Mouse (Mus musculus) R1 (cell line): ENCODE data around the gene Phip.

ENCODE experiments used
- DNase-seq: peaks from one replicate; pipeline ENCODE4 v3.0.0-alpha.2; 2018; ENCODE audit warnings: low read depth, low spot score

Phip gene

GRCm38 (mm10) chr9:82877078-82877477 is 98.2 kb downstream of the Phip start:
- no peak for DNase-seq

GRCm38 (mm10) chr9:82867698-82868097 is 107.6 kb downstream of the Phip start:
- DNase-seq = no peak

DNA sequence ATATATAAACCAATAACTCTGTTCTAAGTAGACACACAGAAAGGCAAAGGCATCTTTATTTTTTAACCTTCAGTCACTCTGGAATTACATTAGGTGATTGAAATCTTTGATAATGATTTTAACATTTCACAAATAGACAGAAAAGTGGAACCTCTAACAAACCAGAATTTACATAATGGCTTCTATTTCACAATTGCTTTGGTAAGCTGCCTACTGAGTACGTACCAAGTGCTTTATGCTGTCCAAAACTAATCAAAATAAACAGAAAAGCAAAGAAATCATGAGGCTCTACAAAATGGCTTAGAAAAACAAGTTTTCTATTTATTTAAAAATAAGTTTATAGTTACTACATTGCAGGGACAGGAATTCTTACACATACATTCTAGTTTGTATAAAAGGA is 109.2 kb downstream of the Phip start:
- no peak for DNase-seq

DNA sequence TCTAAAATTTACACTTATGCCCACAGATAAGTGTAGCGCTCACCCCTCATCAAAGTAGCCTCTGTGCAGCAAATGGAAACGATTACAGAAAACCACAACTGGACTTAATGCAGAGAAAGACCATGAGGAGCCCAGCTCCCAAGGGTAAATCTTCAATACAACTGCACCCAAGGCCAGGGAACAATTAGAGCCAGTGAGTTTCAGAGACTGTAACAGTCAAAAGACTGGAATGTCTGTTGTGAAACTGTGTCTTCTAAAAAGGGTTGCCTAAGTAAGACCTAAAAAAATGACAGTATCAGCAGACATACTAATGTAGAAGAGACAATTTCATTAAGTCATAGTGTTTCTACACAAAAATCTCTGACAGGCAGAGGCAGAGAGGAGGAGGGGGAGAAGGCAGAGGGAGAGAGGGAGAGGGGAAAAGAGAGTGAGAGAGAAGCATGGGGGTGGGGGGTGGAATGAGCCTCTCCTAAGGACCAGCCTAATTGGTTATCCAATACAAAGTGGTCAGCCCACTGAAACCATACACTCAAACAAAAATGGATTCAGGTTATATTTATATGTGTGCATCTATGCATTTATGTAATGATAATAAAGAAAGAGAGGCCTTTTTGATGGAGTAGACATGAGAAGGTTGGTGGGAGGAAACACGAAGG is 113.4 kb downstream of the Phip start:
- no peak for DNase-seq

DNA sequence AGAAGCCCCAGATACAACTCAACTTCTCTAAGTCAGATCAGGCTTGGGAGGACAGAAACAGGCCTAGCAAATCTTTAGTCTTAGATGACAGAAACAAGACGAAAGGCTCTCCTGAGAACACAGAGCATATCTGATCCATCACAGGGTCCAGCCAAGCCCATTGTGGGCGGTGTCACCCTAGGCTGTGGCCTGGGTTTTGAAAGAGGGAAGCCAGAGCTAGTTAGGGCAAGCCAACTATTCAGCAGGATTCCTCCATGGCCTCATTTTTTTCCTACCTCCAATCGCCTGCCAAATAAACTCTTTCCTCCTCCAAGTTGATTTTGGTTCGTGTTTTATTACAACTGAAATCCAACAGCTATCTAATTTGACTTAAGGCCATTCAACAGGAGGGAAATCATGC is 114.0 kb downstream of the Phip start:
- no peak for DNase-seq

DNA sequence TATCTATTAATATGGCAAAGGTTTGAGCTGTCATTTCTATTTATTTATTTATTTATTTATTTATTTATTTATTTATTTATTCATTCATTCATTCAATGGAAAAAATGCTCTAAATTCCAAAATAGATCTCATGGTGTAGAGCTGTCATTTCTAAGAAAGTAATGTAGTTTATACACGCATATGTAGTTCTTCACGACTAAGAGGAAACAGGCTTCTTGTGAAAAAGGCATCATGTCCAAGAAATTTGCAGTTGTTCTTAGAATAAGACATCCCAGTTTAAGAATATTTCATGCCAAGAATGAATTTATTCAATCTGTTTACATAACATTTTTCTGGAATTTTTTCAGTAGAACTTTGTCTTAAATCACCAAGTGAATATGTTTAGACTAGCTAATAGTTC is 114.5 kb downstream of the Phip start:
- DNase-seq = no peak

GRCm38 (mm10) chr9:82856241-82856640 is 119.1 kb downstream of the Phip start:
- DNase-seq = no peak

DNA sequence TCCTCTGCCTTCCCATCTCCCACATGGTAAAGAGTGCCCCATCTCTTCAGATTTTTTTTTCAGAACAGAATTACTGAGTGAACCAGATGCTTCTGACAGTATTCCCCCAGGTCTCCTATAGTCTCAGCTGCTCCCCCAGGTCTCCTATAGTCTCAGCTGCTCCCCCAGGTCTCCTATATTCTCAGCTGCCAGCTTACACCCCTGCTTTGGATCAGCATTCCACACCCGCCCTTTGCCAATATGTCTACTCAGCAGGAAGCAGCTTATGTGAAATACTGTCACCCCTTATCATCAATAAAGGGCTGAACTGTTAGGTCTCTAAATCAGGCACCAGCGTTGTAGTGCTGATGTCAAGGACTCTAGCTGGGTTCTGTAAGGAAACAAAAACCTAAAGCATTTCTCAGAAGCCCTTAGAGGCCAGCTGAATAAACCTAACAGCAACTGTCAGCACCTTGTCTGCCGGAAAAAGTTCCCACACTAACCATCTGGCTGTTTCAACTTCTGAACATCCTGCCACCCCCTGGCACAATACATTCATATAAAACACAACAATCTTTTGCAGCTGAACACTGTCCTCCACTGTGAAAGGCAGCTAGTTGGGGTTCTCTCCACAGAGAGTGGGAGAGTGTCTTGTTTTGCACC is 120.2 kb downstream of the Phip start:
- DNase-seq = no peak

DNA sequence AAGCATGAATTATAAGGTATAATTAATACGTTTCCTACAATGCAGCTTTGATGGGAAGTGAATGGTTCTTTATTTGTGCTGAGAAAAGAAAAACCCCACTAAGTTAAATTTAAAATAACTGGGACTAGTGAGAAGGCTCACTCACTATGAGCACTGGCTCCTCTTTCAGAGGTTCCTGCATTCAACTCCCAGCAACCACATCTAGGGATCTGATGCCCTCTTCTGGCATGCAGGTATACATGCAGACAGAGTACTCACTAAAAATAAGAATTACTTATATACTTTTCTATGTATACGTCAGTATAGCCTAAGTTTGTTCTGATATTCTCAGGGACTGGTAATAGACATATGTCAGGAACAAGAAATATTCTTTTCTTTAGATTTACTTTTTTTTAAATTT is 121.3 kb downstream of the Phip start:
- peak; percentile 21 for DNase-seq

- DNase-seq = no peak
Observed at GRCm38 (mm10) chr9:82842671-82843070, 132.6 kb downstream of the Phip start.

DNA sequence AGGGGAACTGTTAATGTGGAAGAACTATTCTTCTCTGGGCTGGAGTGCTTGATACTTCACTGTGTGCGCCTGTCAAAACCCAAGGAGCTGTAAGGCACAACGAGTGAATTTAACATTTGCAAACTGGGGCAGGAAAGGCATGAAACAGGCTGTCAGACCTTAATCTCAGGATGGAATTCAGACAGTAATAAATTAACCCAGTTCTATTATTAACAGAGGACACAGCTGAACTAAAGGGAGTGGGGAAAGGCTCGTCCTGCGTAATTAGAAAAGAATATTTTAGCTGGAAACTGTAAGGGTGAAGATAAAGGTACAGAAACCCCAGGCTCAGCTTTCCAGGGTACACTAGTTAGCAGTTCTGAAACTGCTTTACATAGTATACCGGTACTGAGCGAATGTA is 139.4 kb downstream of the Phip start:
- no peak for DNase-seq

DNA sequence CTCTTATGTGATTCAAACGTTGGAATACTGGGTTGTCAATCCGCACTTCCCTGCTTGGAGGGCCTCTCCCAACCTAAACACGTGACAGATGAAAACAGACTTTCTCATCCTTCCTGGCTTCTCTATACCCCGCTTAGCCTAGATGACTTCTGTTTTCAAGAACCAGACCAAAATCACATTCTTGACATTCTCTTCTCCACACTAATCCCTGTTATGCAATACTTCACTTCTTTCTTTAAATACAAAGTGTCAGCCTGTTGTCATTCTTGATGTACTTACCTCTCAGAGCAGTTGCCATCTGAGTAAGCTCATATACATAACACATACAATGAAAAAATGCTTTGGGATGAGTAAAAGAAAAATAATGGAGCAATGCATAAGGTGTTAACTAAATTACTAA is 143.4 kb downstream of the Phip start:
- peak; percentile 32 for DNase-seq

DNA sequence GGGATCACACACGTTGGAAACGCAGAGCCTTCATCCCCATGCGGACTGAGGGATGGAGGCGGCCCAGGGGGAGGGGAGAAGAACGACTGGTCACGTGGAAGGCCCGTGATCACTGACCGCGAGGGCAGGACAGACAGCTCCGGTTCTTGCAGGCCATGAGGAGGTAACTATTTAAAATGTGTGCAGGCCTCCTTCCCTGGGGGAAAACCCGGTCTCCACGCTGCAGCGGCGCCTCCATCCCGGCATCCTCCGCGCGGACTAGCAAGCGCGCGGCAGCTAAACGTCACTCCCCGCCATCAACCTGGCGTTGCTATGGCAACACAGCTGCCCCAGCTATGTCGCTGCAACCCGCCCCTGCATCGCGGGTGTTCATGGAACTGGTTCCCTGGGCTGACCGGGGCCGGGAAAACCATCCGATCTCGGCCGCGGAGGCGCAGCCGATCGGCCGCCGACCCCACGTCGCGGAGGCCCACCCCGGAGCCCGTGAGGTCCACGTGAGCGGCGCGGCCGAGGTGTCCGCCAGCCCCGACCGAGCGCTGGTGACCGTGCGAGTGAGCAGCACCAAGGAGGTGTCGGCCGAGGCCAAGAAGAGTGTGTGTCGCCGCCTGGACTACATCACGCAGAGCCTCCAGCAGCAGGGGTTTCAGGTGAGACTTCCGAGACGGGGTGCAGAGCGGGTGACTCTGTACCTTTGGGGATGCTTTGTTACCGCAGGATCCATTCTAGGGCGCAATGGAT is 145.5 kb downstream of the Phip start:
- DNase-seq = peak; percentile 94

- no peak for DNase-seq
Observed at GRCm38 (mm10) chr9:82829007-82829689, 146.2 kb downstream of the Phip start, which contains the start of gene Irak1bp1. TSS of gene Irak1bp1 (plus strand) at chr9:82829540.

GRCm38 (mm10) chr9:82826426-82826825 is 148.9 kb downstream of the Phip start:
- peak; percentile 40 for DNase-seq
